In the genomic region with DNA sequence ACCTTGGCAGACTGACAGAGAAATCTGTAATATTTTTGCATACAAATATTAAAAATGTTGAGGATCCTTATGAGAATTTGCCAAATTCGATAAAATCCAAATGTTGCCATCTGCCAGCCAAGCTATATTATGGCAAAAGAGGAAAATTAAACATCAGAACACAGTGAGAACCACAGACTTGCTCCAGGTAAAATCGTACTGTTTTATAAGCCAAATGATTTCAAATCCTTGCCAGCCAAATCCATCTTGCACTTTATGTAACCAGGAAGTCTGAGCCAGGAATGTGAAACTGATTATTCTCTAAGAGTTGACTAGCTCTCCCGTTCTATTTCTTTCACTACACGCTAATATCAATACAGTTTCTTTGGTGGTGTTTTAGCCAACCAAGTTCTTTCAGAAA, we compare ENCODE assay signal across 24 mouse cellular contexts.
DNase-seq lines count a peak whose midpoint lies in the region; ATAC-seq and TF ChIP-seq lines count a peak whose summit lies in the region.
"Had no signal": no experiment of that assay in that cellular context is flagged by ENCODE, and none has a peak within 500 bp of the region (broad histone marks: within the 10 kb centered on the region; RNA-seq: fewer than 3 reads in every experiment).

No protein-coding gene starts in this region.

- no peak overlapping the region for H3K4me3 ChIP-seq in forebrain, embryonic 14.5 days (ENCODE audit: low read depth, low read length)
- H3K4me3 ChIP-seq in forebrain, embryonic 16.5 days (replicated peaks; ENCODE audit: low read length): no peak overlapping the region
- H3K4me3 ChIP-seq in layer of hippocampus, adult 2 months: no peak overlapping the region
- H3K4me3 ChIP-seq: heart, adult 2 months; heart, embryonic 13.5 days; limb, embryonic 13.5 days; liver, embryonic 12.5 days; neural tube, embryonic 12.5 days had no signal

- no peak overlapping the region for H3K27ac ChIP-seq in forebrain, embryonic 14.5 days (ENCODE audit: low read depth, low read length)
- no peak overlapping the region for H3K27ac ChIP-seq in forebrain, embryonic 16.5 days (ENCODE audit: low read length)
- H3K27ac ChIP-seq in layer of hippocampus, adult 2 months: peak overlapping the region; percentile 8
- H3K27ac ChIP-seq: heart, adult 2 months; heart, embryonic 13.5 days; kidney, postnatal 0 days; limb, embryonic 13.5 days; liver, embryonic 12.5 days; neural tube, embryonic 12.5 days; stomach, postnatal 0 days had no signal

- no peak for ATAC-seq in forebrain, embryonic 14.5 days
- no peak; the same call in 1 of the 2 replicates for ATAC-seq in forebrain, embryonic 16.5 days
- ATAC-seq: liver, embryonic 12.5 days had no signal

- H3K4me2 ChIP-seq in forebrain, embryonic 14.5 days (ENCODE audit: low read length): no peak overlapping the region
- no peak overlapping the region for H3K4me2 ChIP-seq in forebrain, embryonic 16.5 days (ENCODE audit: low read length)
- H3K4me2 ChIP-seq: heart, embryonic 13.5 days; limb, embryonic 13.5 days; liver, embryonic 12.5 days; lung, embryonic 14.5 days; neural tube, embryonic 12.5 days had no signal

- no peaks in the 10 kb centered on the region for H3K9me3 ChIP-seq in forebrain, embryonic 14.5 days (replicated peaks; ENCODE audit: control insufficient read depth, low read length)
- no peaks in the 10 kb centered on the region for H3K9me3 ChIP-seq in forebrain, embryonic 16.5 days (ENCODE audit: control insufficient read depth, low read length)
- H3K9me3 ChIP-seq: heart, embryonic 13.5 days; limb, embryonic 13.5 days; liver, embryonic 12.5 days; neural tube, embryonic 12.5 days had no signal

- no peaks in the 10 kb centered on the region for H3K36me3 ChIP-seq in forebrain, embryonic 14.5 days (ENCODE audit: control insufficient read depth, insufficient read depth, low read length)
- H3K36me3 ChIP-seq in forebrain, embryonic 16.5 days (ENCODE audit: control insufficient read depth, insufficient read depth): no peaks in the 10 kb centered on the region
- H3K36me3 ChIP-seq: heart, embryonic 13.5 days; limb, embryonic 13.5 days; liver, embryonic 12.5 days; neural tube, embryonic 12.5 days had no signal

- no peaks in the 10 kb centered on the region; the same call in 1 of the 2 replicates for H3K4me1 ChIP-seq in forebrain, embryonic 14.5 days (ENCODE audit: control insufficient read depth, insufficient read depth, low read length)
- H3K4me1 ChIP-seq in forebrain, embryonic 16.5 days (replicated peaks; ENCODE audit: control insufficient read depth, insufficient read depth, low read length): no peaks in the 10 kb centered on the region
- H3K4me1 ChIP-seq: heart, embryonic 13.5 days; limb, embryonic 13.5 days; liver, embryonic 12.5 days; neural tube, embryonic 12.5 days had no signal

- no peak overlapping the region for H3K9ac ChIP-seq in forebrain, embryonic 14.5 days (ENCODE audit: low read length)
- no peak overlapping the region for H3K9ac ChIP-seq in forebrain, embryonic 16.5 days (replicated peaks; ENCODE audit: low read depth, low read length)
- H3K9ac ChIP-seq: heart, embryonic 13.5 days; limb, embryonic 13.5 days; liver, embryonic 12.5 days; lung, embryonic 14.5 days; neural tube, embryonic 12.5 days had no signal

- no peaks in the 10 kb centered on the region for H3K27me3 ChIP-seq in forebrain, embryonic 14.5 days (replicated peaks; ENCODE audit: control insufficient read depth, insufficient read depth, low read length)
- H3K27me3 ChIP-seq in forebrain, embryonic 16.5 days (replicated peaks; ENCODE audit: control insufficient read depth, insufficient read depth, low read length): no peaks in the 10 kb centered on the region
- H3K27me3 ChIP-seq: heart, embryonic 13.5 days; limb, embryonic 13.5 days; liver, embryonic 12.5 days; neural tube, embryonic 12.5 days had no signal

- 87% methylated on average over 4 of the region's 4 CpGs for WGBS in forebrain, embryonic 14.5 days
- WGBS in forebrain, embryonic 16.5 days: 72% methylated on average over 4 of the region's 4 CpGs

- peak; percentile 34 for DNase-seq in forebrain, embryonic 14.5 days (ENCODE audit: low spot score)
- DNase-seq in layer of hippocampus, adult 2 months (ENCODE audit: low spot score in 2 of 2): peak; percentile 20 to 61
- DNase-seq in layer of hippocampus, postnatal 10 days (ENCODE audit: low spot score in 2 of 2): no peak
- DNase-seq in cerebellum, adult 11-12 months: peak; percentile 60
- DNase-seq in layer of hippocampus, adult 8-10 months (ENCODE audit: low spot score in 2 of 2): peak; percentile 17 to 31
- DNase-seq in c-Kit-positive CD71-positive TER-119-positive erythroid progenitor cells, embryonic 14.5 days (ENCODE audit: low spot score): no peak
- DNase-seq in urinary bladder, postnatal 10 days (ENCODE audit: low spot score): no peak
- DNase-seq: adrenal gland, postnatal 10 days; gastrocnemius, postnatal 25 days; heart, adult 2 months; heart, postnatal 14 days; kidney, adult 2 months; lung, embryonic 14.5 days; lung, postnatal 4 days; midbrain, embryonic 14.5 days; right cerebral cortex, postnatal 14 days; thymus, postnatal 14 days had no signal

- TF ChIP-seq CTCF in layer of hippocampus, adult 2 months (conservative IDR thresholded peaks at IDR 0.05): no peak

Comparison
In these comparisons a context has a peak if more than half of its experiments do, and no peak if none do; other contexts are left out.
1. DNase-seq: peak in forebrain, embryonic 14.5 days (single experiment), layer of hippocampus, adult 2 months (2 of 2), cerebellum, adult 11-12 months (single experiment) and layer of hippocampus, adult 8-10 months (2 of 2); none in layer of hippocampus, postnatal 10 days (0 of 2), c-Kit-positive CD71-positive TER-119-positive erythroid progenitor cells, embryonic 14.5 days (single experiment) and urinary bladder, postnatal 10 days (single experiment).